Mouse (Mus musculus) lung, adult 2 months (tissue): ENCODE results near the gene Scn10a.

Experiments
- CTCF ChIP-seq: fragments of 200-500 bp; IDR thresholded peaks from 2 replicates; pipeline ENCODE4 v1.5.1; 2011; ENCODE audit warnings: mild to moderate bottlenecking, low read length, control low read depth; ENCODE audit not compliant: insufficient read depth
- POLR2A ChIP-seq: fragments of 200-500 bp; IDR thresholded peaks from 2 replicates; pipeline ENCODE4 v1.6.1; 2011; ENCODE audit warnings: low read depth, mild to moderate bottlenecking, control low read depth, low read length, borderline replicate concordance; ENCODE audit errors: extremely low read depth

- TF ChIP-seq POLR2A, result no peak
- TF ChIP-seq CTCF, result no peak
Observed at GRCm38 (mm10) chr9:119664109-119664508, 55.0 kb downstream of the Scn10a start.
